Mouse (Mus musculus): ENCODE measurements around the gene Skor1.

Gene Skor1

GRCm38 (mm10) chr9:63148410-63149371 is at the start of gene Skor1:
TSS of gene Skor1 (minus strand) at chr9:63148961.
- no peak for DNase-seq (ENCODE audit: low read depth)

- DNase-seq (ENCODE audit: low read depth): no peak
Observed at GRCm38 (mm10) chr9:63197252-63197651, 48.5 kb upstream of the Skor1 start.

GRCm38 (mm10) chr9:63196114-63196682 is 47.4 kb upstream of the Skor1 start:
- DNase-seq (ENCODE audit: low read depth): no peak

- DNase-seq (ENCODE audit: low read depth): no peak
Observed at GRCm38 (mm10) chr9:63195523-63195922, 46.8 kb upstream of the Skor1 start.

GRCm38 (mm10) chr9:63194791-63195190 is 46.0 kb upstream of the Skor1 start:
- DNase-seq (ENCODE audit: low read depth): no peak

GRCm38 (mm10) chr9:63192809-63193208 is 44.0 kb upstream of the Skor1 start:
- no peak for DNase-seq (ENCODE audit: low read depth)

- DNase-seq (ENCODE audit: low read depth): no peak
Observed at GRCm38 (mm10) chr9:63187310-63187709, 38.5 kb upstream of the Skor1 start.

GRCm38 (mm10) chr9:63185249-63185648 is 36.5 kb upstream of the Skor1 start:
- no peak for DNase-seq (ENCODE audit: low read depth)

- no peak for DNase-seq (ENCODE audit: low read depth)
Observed at GRCm38 (mm10) chr9:63183864-63184263, 35.1 kb upstream of the Skor1 start.

GRCm38 (mm10) chr9:63182306-63182960 is 33.7 kb upstream of the Skor1 start:
- no peak for DNase-seq (ENCODE audit: low read depth)

- DNase-seq (ENCODE audit: low read depth): no peak
Observed at GRCm38 (mm10) chr9:63181337-63182178, 32.8 kb upstream of the Skor1 start.

GRCm38 (mm10) chr9:63178296-63178695 is 29.5 kb upstream of the Skor1 start:
- no peak for DNase-seq (ENCODE audit: low read depth)

- DNase-seq (ENCODE audit: low read depth): no peak
Observed at GRCm38 (mm10) chr9:63174001-63174721, 25.4 kb upstream of the Skor1 start.

- no peak for DNase-seq (ENCODE audit: low read depth)
Observed at GRCm38 (mm10) chr9:63171951-63172350, 23.2 kb upstream of the Skor1 start.

- DNase-seq (ENCODE audit: low read depth): no peak
Observed at GRCm38 (mm10) chr9:63169127-63169526, 20.4 kb upstream of the Skor1 start.

- DNase-seq (ENCODE audit: low read depth): no peak
Observed at GRCm38 (mm10) chr9:63165070-63165469, 16.3 kb upstream of the Skor1 start.

- DNase-seq (ENCODE audit: low read depth): no peak
Observed at GRCm38 (mm10) chr9:63163756-63164155, 15.0 kb upstream of the Skor1 start.

GRCm38 (mm10) chr9:63151949-63152348 is 3.2 kb upstream of the Skor1 start:
- DNase-seq (ENCODE audit: low read depth): no peak

- peak; percentile 70 for DNase-seq (ENCODE audit: low read depth)
Observed at GRCm38 (mm10) chr9:63151072-63151870, 2.5 kb upstream of the Skor1 start.

- DNase-seq (ENCODE audit: low read depth): no peak
Observed at GRCm38 (mm10) chr9:63150086-63150800, 1.5 kb upstream of the Skor1 start.
